Mouse (Mus musculus) liver, postnatal 0 days (tissue): Measurements from ENCODE around the gene Gm5460. TPM values are rescaled to one million over a fixed set of nuclear protein-coding genes. Genes with fewer than 3 reads are reported as not detected.

Experiments
- ATAC-seq: fragments of 200-750 bp; cut with Nextera tagmentation; 2 replicates; pipeline ENCODE4 v1.8.0; 2017; ENCODE audit warnings: mild to moderate bottlenecking, moderate library complexity
- DNase-seq: peaks from one replicate; pipeline ENCODE4 v3.0.0-alpha.2; 2016
- H3K27ac ChIP-seq: fragments of 300-500 bp; sonication (generic); 2 replicates; pipeline ENCODE4 v1.5.1; 2014; ENCODE audit warnings: antibody characterized with exemption, moderate library complexity, mild to moderate bottlenecking, low read depth
- H3K27me3 ChIP-seq: fragments of 300-500 bp; sonication (generic); 2 replicates; pipeline ENCODE4 v1.6.1; 2014; ENCODE audit warnings: low read length, control low read depth, mixed read lengths; ENCODE audit not compliant: insufficient read depth
- H3K36me3 ChIP-seq: fragments of 300-500 bp; sonication (generic); replicated peaks from 2 replicates; pipeline ENCODE4 v1.6.1; 2014; ENCODE audit warnings: mild to moderate bottlenecking, control low read depth, low read length, moderate library complexity, mixed read lengths; ENCODE audit not compliant: insufficient read depth
- H3K4me1 ChIP-seq: fragments of 300-500 bp; sonication (generic); 2 replicates; pipeline ENCODE4 v1.6.1; 2014; ENCODE audit warnings: antibody characterized with exemption, mild to moderate bottlenecking, control low read depth; ENCODE audit not compliant: insufficient read depth
- H3K4me2 ChIP-seq: fragments of 300-500 bp; sonication (generic); 2 replicates; pipeline ENCODE4 v1.6.1; 2014; ENCODE audit warnings: low read depth, mild to moderate bottlenecking, low read length, moderate library complexity, mixed read lengths
- H3K4me3 ChIP-seq: fragments of 300-500 bp; sonication (generic); 2 replicates; pipeline ENCODE4 v1.5.1; 2014; ENCODE audit warnings: low read depth, low read length
- H3K9ac ChIP-seq: fragments of 300-500 bp; sonication (generic); replicated peaks from 2 replicates; pipeline ENCODE4 v1.6.1; 2014; ENCODE audit warnings: mild to moderate bottlenecking, moderate library complexity
- H3K9me3 ChIP-seq: fragments of 300-500 bp; sonication (generic); 2 replicates; pipeline ENCODE4 v1.6.1; 2016; ENCODE audit warnings: mild to moderate bottlenecking, control low read depth, low read length, mixed read lengths
- CTCF ChIP-seq: sonication (generic); IDR thresholded peaks from 2 replicates; pipeline ENCODE4 v1.5.1; 2016; ENCODE audit warnings: antibody characterized with exemption, low read depth
- EP300 ChIP-seq: IDR thresholded peaks from 2 replicates; pipeline ENCODE4 v1.6.1; 2016; ENCODE audit warnings: antibody characterized with exemption, low read depth, mild to moderate bottlenecking
- whole genome bisulfite sequencing: fragments of 180-500 bp; shearing (Covaris S2); extraction: QIAGEN DNeasy Blood & Tissue Kit; methylation state at CpG from one replicate; pipeline ENCODE4 v1.1.7; 2014; ENCODE audit not compliant: insufficient replicate concordance; 5-methylcytosine and 5-hydroxymethylcytosine counted together
- polyA plus RNA-seq: library from polyadenylated mRNA; unstranded; fragments of >200 nt; fragmentation: Nextera tagmentation; extraction: Ambion mirVana; gene quantifications from 2 replicates; pipeline ENCODE4 v1.2.1, GENCODE M21; 2015

Gene Gm5460
- polyA plus RNA-seq, 1 experiment from 2014 or later, result not detected

- no peaks in the 10 kb centered on the region for H3K4me1 ChIP-seq
- no peaks in the 10 kb centered on the region for H3K9me3 ChIP-seq
- no peak within 1 kb of the TSS for H3K4me3 ChIP-seq
- no peak for DNase-seq
- H3K36me3 ChIP-seq, result no peaks in the 10 kb centered on the region
- ATAC-seq, result no peak
- WGBS, result 58% methylated on average over 4 of the region's 4 CpGs
- H3K27ac ChIP-seq, result no peak within 1 kb of the TSS
- no peak within 1 kb of the TSS for H3K9ac ChIP-seq
- H3K4me2 ChIP-seq, result no peak within 1 kb of the TSS
- no peak for TF ChIP-seq EP300
- TF ChIP-seq CTCF, result no peak
- no peaks in the 10 kb centered on the region for H3K27me3 ChIP-seq
These were observed 69.2 kb downstream of the Gm5460 start, which contains the start of gene Anxa8 for GRCm38 (mm10) chr14:34085731-34086130. Gene Anxa8 (plus strand): TSS chr14:34085981.

- Histone ChIP-seq H3K27me3 (no peaks in the 10 kb centered on the region), H3K4me1 (no peaks in the 10 kb centered on the region), H3K4me3 (no peak overlapping the region), H3K4me2 (no peak overlapping the region), H3K27ac (no peak overlapping the region), H3K36me3 (no peaks in the 10 kb centered on the region), H3K9me3 (no peaks in the 10 kb centered on the region), H3K9ac (no peak overlapping the region)
- no peak for ATAC-seq
- DNase-seq, result no peak
- WGBS, result 53% methylated on average over 4 of the region's 4 CpGs
- TF ChIP-seq CTCF (no peak), EP300 (no peak)
These were observed 70.2 kb downstream of the Gm5460 start for GRCm38 (mm10) chr14:34086806-34087205.

- H3K4me2 ChIP-seq, result no peak overlapping the region
- H3K9ac ChIP-seq, result no peak overlapping the region
- no peaks in the 10 kb centered on the region for H3K9me3 ChIP-seq
- TF ChIP-seq EP300 (no peak), CTCF (no peak)
- DNase-seq, result no peak
- H3K36me3 ChIP-seq, result no peaks in the 10 kb centered on the region
- no peaks in the 10 kb centered on the region for H3K4me1 ChIP-seq
- no peak overlapping the region for H3K4me3 ChIP-seq
- 51% methylated on average over 2 of the region's 2 CpGs for whole genome bisulfite sequencing
- no peaks in the 10 kb centered on the region for H3K27me3 ChIP-seq
- no peak for ATAC-seq
- H3K27ac ChIP-seq, result no peak overlapping the region
These were observed 71.4 kb downstream of the Gm5460 start for GRCm38 (mm10) chr14:34087856-34088398.

- no peaks in the 10 kb centered on the region for H3K9me3 ChIP-seq
- H3K27me3 ChIP-seq, result no peaks in the 10 kb centered on the region
- no peaks in the 10 kb centered on the region for H3K4me1 ChIP-seq
- H3K36me3 ChIP-seq, result no peaks in the 10 kb centered on the region
- no peak overlapping the region for H3K4me2 ChIP-seq
- no peak for DNase-seq
- H3K9ac ChIP-seq, result no peak overlapping the region
- H3K4me3 ChIP-seq, result no peak overlapping the region
- H3K27ac ChIP-seq, result no peak overlapping the region
- 75% methylated on average over 8 of the region's 8 CpGs for WGBS
- TF ChIP-seq EP300, result no peak
- TF ChIP-seq CTCF, result no peak
- no peak for ATAC-seq
These were observed 73.2 kb downstream of the Gm5460 start for GRCm38 (mm10) chr14:34089796-34090195.

GRCm38 (mm10) chr14:34091475-34091874 is 74.9 kb downstream of the Gm5460 start:
- 79% methylated on average over 5 of the region's 5 CpGs for WGBS
- Histone ChIP-seq H3K4me2 (no peak overlapping the region), H3K36me3 (no peaks in the 10 kb centered on the region), H3K4me3 (no peak overlapping the region), H3K4me1 (no peaks in the 10 kb centered on the region), H3K9ac (no peak overlapping the region), H3K27me3 (no peaks in the 10 kb centered on the region), H3K27ac (no peak overlapping the region), H3K9me3 (no peaks in the 10 kb centered on the region)
- ATAC-seq (no peak), DNase-seq (no peak)
- TF ChIP-seq EP300 (no peak), CTCF (no peak)

GRCm38 (mm10) chr14:34092856-34093255 is 76.3 kb downstream of the Gm5460 start:
- H3K36me3 ChIP-seq, result no peaks in the 10 kb centered on the region
- no peaks in the 10 kb centered on the region for H3K4me1 ChIP-seq
- no peaks in the 10 kb centered on the region for H3K27me3 ChIP-seq
- H3K27ac ChIP-seq, result no peak overlapping the region
- DNase-seq (no peak), ATAC-seq (no peak)
- H3K4me3 ChIP-seq, result no peak overlapping the region
- H3K9me3 ChIP-seq, result no peaks in the 10 kb centered on the region
- no peak overlapping the region for H3K4me2 ChIP-seq
- 46% methylated on average over 1 of the region's 1 CpGs for WGBS
- no peak overlapping the region for H3K9ac ChIP-seq
- TF ChIP-seq EP300 (no peak), CTCF (no peak)

GRCm38 (mm10) chr14:34096161-34096560 is 79.6 kb downstream of the Gm5460 start:
- Histone ChIP-seq H3K4me3 (no peak overlapping the region), H3K36me3 (no peaks in the 10 kb centered on the region), H3K27me3 (no peaks in the 10 kb centered on the region), H3K9me3 (no peaks in the 10 kb centered on the region), H3K4me1 (no peaks in the 10 kb centered on the region), H3K27ac (no peak overlapping the region), H3K4me2 (no peak overlapping the region), H3K9ac (no peak overlapping the region)
- TF ChIP-seq EP300 (no peak), CTCF (no peak)
- ATAC-seq (no peak), DNase-seq (no peak)
- WGBS, result 71% methylated on average over 5 of the region's 5 CpGs

Other genes starting within 250 kb of the Gm5460 start
- 4.1 and 5.1 TPM in 2 replicates for gene Gdf10, start 93.2 kb upstream of the Gm5460 start, polyA plus RNA-seq
- 8.9 and 10.5 TPM in 2 replicates for gene Gdf2, start 75.7 kb upstream of the Gm5460 start, polyA plus RNA-seq
- 0.02 and 0.05 TPM in 2 replicates for gene Rbp3, start 62.8 kb upstream of the Gm5460 start, polyA plus RNA-seq
- gene Zfp488, start 38.0 kb upstream of the Gm5460 start, polyA plus RNA-seq, result not detected in 2 replicates
- not detected in 2 replicates for gene Gm30083, start 1.6 kb upstream of the Gm5460 start, polyA plus RNA-seq
- not detected in 2 replicates for gene Antxrl, start 35.9 kb downstream of the Gm5460 start, polyA plus RNA-seq
- 0.43 and 0.58 TPM in 2 replicates for gene Anxa8, start 69.2 kb downstream of the Gm5460 start, polyA plus RNA-seq
- gene A630023A22Rik, start 86.0 kb downstream of the Gm5460 start, polyA plus RNA-seq, result not detected in 2 replicates
- gene Npy4r, start 135.7 kb downstream of the Gm5460 start, polyA plus RNA-seq, result not detected in 2 replicates
- 0.01 and 0.11 TPM in 2 replicates for gene Gprin2, start 184.9 kb downstream of the Gm5460 start, polyA plus RNA-seq
- gene Syt15, start 202.8 kb downstream of the Gm5460 start, polyA plus RNA-seq, result 0.07 and 0.11 TPM in 2 replicates